Mouse (Mus musculus) B cell, adult 2 months (primary cell): ENCODE results near the gene Pebp1.

Experiments
- DNase-seq, 2 experiments: peaks; one replicate each; pipeline ENCODE4 v3.0.0; 2022

The Pebp1 gene

DNA sequence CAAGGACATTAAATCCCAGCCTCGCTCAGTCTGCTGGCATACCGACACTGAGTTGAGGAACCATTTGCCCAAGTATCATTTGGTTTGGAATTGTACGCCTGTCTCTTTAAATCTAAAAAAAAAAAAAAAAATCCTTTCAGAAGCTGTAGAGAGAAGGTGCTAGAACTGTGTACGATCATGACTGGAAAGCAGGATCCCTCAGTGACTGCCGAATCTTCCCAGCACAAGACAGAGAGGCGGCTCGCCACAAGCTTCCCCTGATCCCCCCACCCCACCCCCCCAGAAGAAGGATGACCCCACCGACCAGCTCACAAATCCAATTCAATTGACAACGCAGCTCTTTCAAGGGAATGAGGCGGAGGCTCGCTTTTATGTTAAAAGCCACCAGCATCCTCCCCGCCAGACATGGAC is 47.1 kb downstream of the Pebp1 start:
- DNase-seq = no peak

DNA sequence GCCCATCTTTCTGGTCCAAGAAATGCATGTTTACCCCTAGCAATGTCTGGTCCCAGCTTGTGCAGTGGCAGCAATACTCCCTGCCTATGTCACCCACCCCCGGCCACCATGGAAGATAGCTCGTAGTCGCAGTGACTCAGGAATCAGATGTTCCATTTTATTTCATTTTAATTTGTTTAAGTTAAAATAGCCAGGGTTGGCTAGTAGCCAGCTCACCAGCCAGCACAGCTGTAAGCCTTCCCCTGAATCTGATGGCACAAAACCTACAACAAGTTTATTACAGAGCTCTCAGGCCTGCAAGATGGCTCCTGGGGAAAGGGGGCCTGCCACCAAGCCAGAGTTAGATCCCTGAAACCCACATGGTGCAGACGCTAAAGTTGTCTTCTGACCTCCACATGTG is 48.3 kb downstream of the Pebp1 start:
- no peak for DNase-seq

GRCm38 (mm10) chr5:117236540-117236939 is 50.9 kb downstream of the Pebp1 start:
- no peak for DNase-seq
